Mouse (Mus musculus) midbrain, embryonic 16.5 days (tissue): ENCODE measurements around the gene Raly. TPM values are rescaled to one million over a fixed set of nuclear protein-coding genes. Genes with fewer than 3 reads are reported as not detected.
A peak's percentile ranks its signal among the peaks of the same experiment; 100 is the strongest.

ENCODE experiments used
- ATAC-seq: fragments of 200-750 bp; cut with Nextera tagmentation; 2 replicates; pipeline ENCODE4 v1.8.0; 2017; ENCODE audit warnings: moderate TSS enrichment
- H3K27ac ChIP-seq: fragments of 300-500 bp; sonication (generic); 2 replicates; pipeline ENCODE4 v1.5.1; 2014; ENCODE audit warnings: mild to moderate bottlenecking, low read length, mixed read lengths
- H3K27me3 ChIP-seq: fragments of 300-500 bp; sonication (generic); 2 replicates; pipeline ENCODE4 v1.6.1; 2014; ENCODE audit warnings: low read depth, low read length, mixed read lengths; ENCODE audit not compliant: control insufficient read depth, insufficient read depth
- H3K36me3 ChIP-seq: fragments of 300-500 bp; sonication (generic); 2 replicates; pipeline ENCODE4 v1.6.1; 2014; ENCODE audit warnings: mild to moderate bottlenecking, low read length, moderate library complexity, mixed read lengths; ENCODE audit not compliant: control insufficient read depth, insufficient read depth
- H3K4me1 ChIP-seq: fragments of 300-500 bp; sonication (generic); 2 replicates; pipeline ENCODE4 v1.6.1; 2014; ENCODE audit warnings: mild to moderate bottlenecking, low read length, mixed read lengths; ENCODE audit not compliant: control insufficient read depth, insufficient read depth
- H3K4me2 ChIP-seq: fragments of 300-500 bp; sonication (generic); 2 replicates; pipeline ENCODE4 v1.6.1; 2014; ENCODE audit warnings: mild to moderate bottlenecking, low read length, mixed read lengths
- H3K4me3 ChIP-seq: fragments of 300-500 bp; sonication (generic); 2 replicates; pipeline ENCODE4 v1.5.1; 2014; ENCODE audit warnings: low read depth, mild to moderate bottlenecking, low read length, moderate library complexity, mixed read lengths
- H3K9ac ChIP-seq: fragments of 300-500 bp; sonication (generic); 2 replicates; pipeline ENCODE4 v1.6.1; 2014; ENCODE audit warnings: low read depth, low read length, mixed read lengths
- H3K9me3 ChIP-seq: fragments of 300-500 bp; sonication (generic); replicated peaks from 2 replicates; pipeline ENCODE4 v1.6.1; 2014; ENCODE audit warnings: mild to moderate bottlenecking, low read length, mixed read lengths; ENCODE audit not compliant: control insufficient read depth, poor library complexity, severe bottlenecking
- WGBS: fragments of 180-500 bp; shearing (Covaris S2); extraction: QIAGEN DNeasy Blood & Tissue Kit; methylation state at CpG from one replicate; pipeline ENCODE4 v1.1.7; 2014; 5-methylcytosine and 5-hydroxymethylcytosine counted together
- polyA plus RNA-seq: library from polyadenylated mRNA; unstranded; fragments of >200 nt; fragmentation: Nextera tagmentation; extraction: Ambion mirVana; gene quantifications from 2 replicates; pipeline ENCODE4 v1.2.1, GENCODE M21; 2015

Gene Raly
- polyA plus RNA-seq, result 24.0 and 27.3 TPM in 2 replicates

GRCm38 (mm10) chr2:154790656-154791483 is at the start of gene Raly, which contains the start of gene a:
Raly (plus strand) TSS chr2:154791096.
a (plus strand) TSS chr2:154791402.
- no peaks in the 10 kb centered on the region for H3K27me3 ChIP-seq
- no peaks in the 10 kb centered on the region for H3K36me3 ChIP-seq
- peak; percentile 96 for ATAC-seq
- whole genome bisulfite sequencing, result under 1% methylated on average over 63 of the region's 89 CpGs
- peak within 1 kb of the TSS; percentile 85 for H3K4me3 ChIP-seq
- H3K4me1 ChIP-seq, result peaks cover 32% of the 10 kb centered on the region
- H3K4me2 ChIP-seq, result peak within 1 kb of the TSS; percentile 73
- peak within 1 kb of the TSS; percentile 83 for H3K9ac ChIP-seq
- H3K9me3 ChIP-seq, result no peaks in the 10 kb centered on the region
- peak within 1 kb of the TSS; percentile 99 for H3K27ac ChIP-seq

- Histone ChIP-seq H3K9me3 (no peaks in the 10 kb centered on the region), H3K4me3 (no peak overlapping the region), H3K27ac (no peak overlapping the region), H3K4me1 (no peaks in the 10 kb centered on the region), H3K36me3 (no peaks in the 10 kb centered on the region), H3K4me2 (no peak overlapping the region), H3K27me3 (no peaks in the 10 kb centered on the region), H3K9ac (no peak overlapping the region)
- WGBS, result 76% methylated on average over 10 of the region's 10 CpGs
- ATAC-seq, result no peak
These were observed 47.7 kb upstream of the Raly start for GRCm38 (mm10) chr2:154742911-154743819.

- H3K4me1 ChIP-seq, result no peaks in the 10 kb centered on the region; the same call in 1 of the 2 replicates
- 81% methylated on average over 4 of the region's 4 CpGs for WGBS
- no peak for ATAC-seq
These were observed 47.0 kb upstream of the Raly start for GRCm38 (mm10) chr2:154743915-154744314.

GRCm38 (mm10) chr2:154748383-154748782 is 42.5 kb upstream of the Raly start:
- WGBS, result 87% methylated on average over 2 of the region's 2 CpGs
- no peak for ATAC-seq
- no peak overlapping the region; the same call in 1 of the 2 replicates for H3K27ac ChIP-seq

More at GRCm38 (mm10) chr2:154743915-154744314, 47.0 kb upstream of the Raly start:
- Histone ChIP-seq H3K4me3 (no peak overlapping the region), H3K27me3 (no peaks in the 10 kb centered on the region), H3K9me3 (no peaks in the 10 kb centered on the region), H3K36me3 (no peaks in the 10 kb centered on the region), H3K4me2 (no peak overlapping the region), H3K27ac (no peak overlapping the region), H3K9ac (no peak overlapping the region)

GRCm38 (mm10) chr2:154749046-154750036 is 41.6 kb upstream of the Raly start:
- H3K9ac ChIP-seq, result peak overlapping the region; percentile 28; the same call in 1 of the 2 replicates
- no peaks in the 10 kb centered on the region for H3K9me3 ChIP-seq
- no peak overlapping the region for H3K4me3 ChIP-seq
- 37% methylated on average over 23 of the region's 23 CpGs for WGBS
- H3K4me1 ChIP-seq, result peaks cover 10% of the 10 kb centered on the region
- peak overlapping the region; percentile 36 for H3K27ac ChIP-seq
- peak; percentile 48 for ATAC-seq
- H3K36me3 ChIP-seq, result no peaks in the 10 kb centered on the region
- H3K27me3 ChIP-seq, result no peaks in the 10 kb centered on the region
- peak overlapping the region; percentile 32 for H3K4me2 ChIP-seq

More at GRCm38 (mm10) chr2:154748383-154748782, 42.5 kb upstream of the Raly start:
- H3K27me3 ChIP-seq, result no peaks in the 10 kb centered on the region
- peaks cover 10% of the 10 kb centered on the region for H3K4me1 ChIP-seq
- H3K9ac ChIP-seq, result no peak overlapping the region
- no peaks in the 10 kb centered on the region for H3K9me3 ChIP-seq
- no peak overlapping the region for H3K4me3 ChIP-seq
- no peaks in the 10 kb centered on the region for H3K36me3 ChIP-seq
- no peak overlapping the region for H3K4me2 ChIP-seq

- ATAC-seq, result no peak
- WGBS, result 50% methylated on average over 8 of the region's 8 CpGs
These were observed 39.0 kb upstream of the Raly start for GRCm38 (mm10) chr2:154751924-154752323.

GRCm38 (mm10) chr2:154754068-154754560 is 36.8 kb upstream of the Raly start:
- ATAC-seq, result no peak
- Histone ChIP-seq H3K4me3 (no peak overlapping the region), H3K36me3 (no peaks in the 10 kb centered on the region), H3K9me3 (no peaks in the 10 kb centered on the region), H3K27ac (no peak overlapping the region), H3K9ac (no peak overlapping the region), H3K4me1 (peaks cover 8% of the 10 kb centered on the region), H3K27me3 (no peaks in the 10 kb centered on the region), H3K4me2 (no peak overlapping the region)
- WGBS, result 84% methylated on average over 2 of the region's 2 CpGs

More at GRCm38 (mm10) chr2:154751924-154752323, 39.0 kb upstream of the Raly start:
- Histone ChIP-seq H3K9me3 (no peaks in the 10 kb centered on the region), H3K9ac (no peak overlapping the region), H3K4me3 (no peak overlapping the region), H3K27me3 (no peaks in the 10 kb centered on the region), H3K4me1 (peaks cover 10% of the 10 kb centered on the region), H3K27ac (no peak overlapping the region), H3K36me3 (no peaks in the 10 kb centered on the region), H3K4me2 (no peak overlapping the region)

GRCm38 (mm10) chr2:154755791-154756190 is 35.1 kb upstream of the Raly start:
- H3K9me3 ChIP-seq, result no peaks in the 10 kb centered on the region
- no peak for ATAC-seq
- H3K36me3 ChIP-seq, result no peaks in the 10 kb centered on the region
- 58% methylated on average over 6 of the region's 6 CpGs for WGBS
- no peak overlapping the region for H3K9ac ChIP-seq
- no peak overlapping the region for H3K4me3 ChIP-seq
- H3K4me1 ChIP-seq, result no peaks in the 10 kb centered on the region
- H3K4me2 ChIP-seq, result no peak overlapping the region
- no peak overlapping the region for H3K27ac ChIP-seq
- H3K27me3 ChIP-seq, result no peaks in the 10 kb centered on the region
